Mouse (Mus musculus) hindbrain, embryonic 12.5 days (tissue): ENCODE measurements around the gene Nmu. TPM values are rescaled to one million over a fixed set of nuclear protein-coding genes. Genes with fewer than 3 reads are reported as not detected.

Experiments
- ATAC-seq: fragments of 200-750 bp; cut with Nextera tagmentation; 2 replicates; pipeline ENCODE4 v1.8.0; 2017; ENCODE audit warnings: moderate TSS enrichment; ENCODE audit not compliant: low FRiP score
- H3K27ac ChIP-seq: fragments of 300-500 bp; sonication (generic); 2 replicates; pipeline ENCODE4 v1.5.1; 2016; ENCODE audit warnings: mild to moderate bottlenecking
- H3K27me3 ChIP-seq: fragments of 300-500 bp; sonication (generic); 2 replicates; pipeline ENCODE4 v1.6.1; 2016; ENCODE audit warnings: mild to moderate bottlenecking
- H3K36me3 ChIP-seq: fragments of 300-500 bp; sonication (generic); 2 replicates; pipeline ENCODE4 v1.6.1; 2016; ENCODE audit warnings: mild to moderate bottlenecking
- H3K4me1 ChIP-seq: fragments of 300-500 bp; sonication (generic); 2 replicates; pipeline ENCODE4 v1.6.1; 2016
- H3K4me2 ChIP-seq: fragments of 300-500 bp; sonication (generic); replicated peaks from 2 replicates; pipeline ENCODE4 v1.6.1; 2016; ENCODE audit warnings: mild to moderate bottlenecking
- H3K4me3 ChIP-seq: fragments of 300-500 bp; sonication (generic); 2 replicates; pipeline ENCODE4 v1.5.1; 2016; ENCODE audit warnings: mild to moderate bottlenecking
- H3K9ac ChIP-seq: fragments of 300-500 bp; sonication (generic); 2 replicates; pipeline ENCODE4 v1.6.1; 2016; ENCODE audit warnings: mild to moderate bottlenecking, moderate library complexity
- H3K9me3 ChIP-seq: fragments of 300-500 bp; sonication (generic); replicated peaks from 2 replicates; pipeline ENCODE4 v1.6.1; 2016; ENCODE audit warnings: mild to moderate bottlenecking
- WGBS: fragments of 180-500 bp; shearing (Covaris S2); methylation state at CpG from one replicate; pipeline ENCODE4 v1.1.7; 2016; 5-methylcytosine and 5-hydroxymethylcytosine counted together
- polyA plus RNA-seq: library from polyadenylated mRNA; unstranded; fragments of >200 nt; fragmentation: Nextera tagmentation; extraction: Ambion mirVana; gene quantifications from 2 replicates; pipeline ENCODE4 v1.2.1, GENCODE M21; 2016

Nmu gene
- polyA plus RNA-seq, 1 experiment from 2014 or later: 0.27 TPM

- no peak overlapping the region for H3K27ac ChIP-seq
- 0 out of 2 replicates have a peak overlapping the region, but pooled peaks have one; percentile 1 for H3K9ac ChIP-seq
- ATAC-seq: no peak
These were observed 58.0 kb downstream of the Nmu start for GRCm38 (mm10) chr5:76305616-76306015.

DNA sequence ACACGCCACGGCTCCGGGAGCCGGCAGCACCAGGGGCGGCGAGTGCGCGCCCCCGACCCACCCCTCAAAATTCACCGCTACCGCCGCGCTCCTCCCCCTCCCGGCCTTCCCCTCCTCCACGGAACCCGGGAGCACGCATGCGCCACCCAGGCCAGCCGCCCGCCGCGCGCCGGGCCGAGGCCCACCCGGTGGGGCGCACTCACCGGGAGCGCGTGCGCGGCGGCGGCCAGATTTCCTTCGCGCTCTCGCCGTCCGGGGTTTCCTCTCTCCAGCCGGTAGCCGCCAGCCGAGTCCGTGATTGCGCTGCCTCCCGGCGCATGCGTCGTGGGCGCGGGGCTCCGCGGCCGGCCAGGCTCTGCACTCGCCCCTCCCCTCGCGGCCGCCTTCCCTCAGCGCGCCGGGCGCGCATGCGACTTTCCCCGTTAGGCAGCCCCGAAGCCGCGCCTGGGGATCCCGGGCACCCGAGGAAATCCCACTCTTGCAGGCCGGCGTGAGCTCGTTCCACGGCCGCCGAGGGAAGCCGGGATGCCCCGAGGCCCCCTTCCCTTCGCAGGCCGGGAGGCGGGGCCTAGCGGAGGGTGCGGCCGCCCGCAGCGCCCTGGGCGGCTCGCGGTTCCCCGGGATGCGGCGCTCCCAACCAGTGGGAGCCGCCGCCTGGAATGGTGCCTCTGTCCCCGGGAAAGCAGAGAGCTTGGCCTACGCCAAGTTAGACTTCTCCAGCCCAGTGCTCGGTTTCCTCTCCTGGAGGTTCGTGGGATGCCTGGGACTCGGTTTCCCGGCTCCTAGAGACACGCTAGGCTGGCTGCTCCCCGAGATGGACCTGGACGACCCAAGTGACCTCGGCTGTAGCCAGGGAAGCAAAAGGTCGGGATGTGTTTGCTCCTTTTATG is 58.9 kb downstream of the Nmu start, which contains the start of gene Clock:
Clock (minus strand) TSS at position 341 of the 890 bp plus-strand sequence.
- Histone ChIP-seq H3K27ac (peak within 1 kb of the TSS; percentile 99), H3K4me3 (peak within 1 kb of the TSS; percentile 99), H3K9ac (peak within 1 kb of the TSS; percentile 95), H3K27me3 (no peaks in the 10 kb centered on the region), H3K9me3 (no peaks in the 10 kb centered on the region), H3K4me2 (peak within 1 kb of the TSS; percentile 86), H3K36me3 (no peaks in the 10 kb centered on the region), H3K4me1 (peaks cover 19% of the 10 kb centered on the region)
- under 1% methylated on average over 80 of the region's 104 CpGs for WGBS
- peak; percentile 90 for ATAC-seq

More at GRCm38 (mm10) chr5:76305616-76306015, 58.0 kb downstream of the Nmu start:
- Histone ChIP-seq H3K4me3 (peak overlapping the region; percentile 99), H3K4me2 (peak overlapping the region; percentile 86), H3K4me1 (peaks cover 18% of the 10 kb centered on the region), H3K36me3 (no peaks in the 10 kb centered on the region), H3K27me3 (no peaks in the 10 kb centered on the region), H3K9me3 (no peaks in the 10 kb centered on the region)
- WGBS: 2% methylated on average over 8 of the region's 8 CpGs

- under 1% methylated on average over 85 of the region's 100 CpGs for WGBS
- H3K4me1 ChIP-seq: peaks cover 19% of the 10 kb centered on the region
These were observed 59.7 kb downstream of the Nmu start for GRCm38 (mm10) chr5:76303745-76304451.

GRCm38 (mm10) chr5:76303379-76303744 is 60.2 kb downstream of the Nmu start:
- no peaks in the 10 kb centered on the region for H3K27me3 ChIP-seq
- WGBS: 7% methylated on average over 11 of the region's 11 CpGs
- no peaks in the 10 kb centered on the region for H3K9me3 ChIP-seq
- H3K36me3 ChIP-seq: no peaks in the 10 kb centered on the region
- H3K4me2 ChIP-seq: peak overlapping the region; percentile 86
- H3K4me3 ChIP-seq: peak overlapping the region; percentile 99
- peaks cover 19% of the 10 kb centered on the region for H3K4me1 ChIP-seq
- ATAC-seq: no peak
- H3K27ac ChIP-seq: peak overlapping the region; percentile 99
- H3K9ac ChIP-seq: peak overlapping the region; percentile 95

More at GRCm38 (mm10) chr5:76303745-76304451, 59.7 kb downstream of the Nmu start:
- no peaks in the 10 kb centered on the region for H3K9me3 ChIP-seq
- H3K27me3 ChIP-seq: no peaks in the 10 kb centered on the region
- peak overlapping the region; percentile 95 for H3K9ac ChIP-seq
- no peaks in the 10 kb centered on the region for H3K36me3 ChIP-seq
- peak overlapping the region; percentile 99 for H3K27ac ChIP-seq
- H3K4me3 ChIP-seq: peak overlapping the region; percentile 99
- ATAC-seq: peak; percentile 88
- H3K4me2 ChIP-seq: peak overlapping the region; percentile 86

- H3K4me3 ChIP-seq: no peak overlapping the region
- H3K4me2 ChIP-seq: no peak overlapping the region
- peaks cover 19% of the 10 kb centered on the region for H3K4me1 ChIP-seq
- 90% methylated on average over 2 of the region's 2 CpGs for WGBS
- no peaks in the 10 kb centered on the region for H3K27me3 ChIP-seq
- H3K36me3 ChIP-seq: no peaks in the 10 kb centered on the region
- ATAC-seq: no peak
- H3K9ac ChIP-seq: no peak overlapping the region
- H3K9me3 ChIP-seq: no peaks in the 10 kb centered on the region
- no peak overlapping the region for H3K27ac ChIP-seq
These were observed 61.6 kb downstream of the Nmu start for GRCm38 (mm10) chr5:76302009-76302408.

- H3K9me3 ChIP-seq: no peaks in the 10 kb centered on the region
- no peaks in the 10 kb centered on the region for H3K36me3 ChIP-seq
- no peaks in the 10 kb centered on the region for H3K27me3 ChIP-seq
- no peak overlapping the region for H3K9ac ChIP-seq
- ATAC-seq: no peak
- H3K4me3 ChIP-seq: no peak overlapping the region
- WGBS: 77% methylated on average over 8 of the region's 8 CpGs
- H3K4me1 ChIP-seq: no peaks in the 10 kb centered on the region
- H3K4me2 ChIP-seq: no peak overlapping the region
- H3K27ac ChIP-seq: no peak overlapping the region
These were observed 74.3 kb downstream of the Nmu start for GRCm38 (mm10) chr5:76289234-76289691.

GRCm38 (mm10) chr5:76288256-76288655 is 75.3 kb downstream of the Nmu start:
- Histone ChIP-seq H3K4me2 (no peak overlapping the region), H3K9me3 (no peaks in the 10 kb centered on the region), H3K9ac (no peak overlapping the region), H3K27me3 (no peaks in the 10 kb centered on the region), H3K4me3 (no peak overlapping the region), H3K4me1 (no peaks in the 10 kb centered on the region), H3K36me3 (no peaks in the 10 kb centered on the region), H3K27ac (no peak overlapping the region)
- WGBS: 92% methylated on average over 3 of the region's 3 CpGs
- ATAC-seq: no peak

GRCm38 (mm10) chr5:76287062-76287461 is 76.5 kb downstream of the Nmu start:
- Histone ChIP-seq H3K36me3 (no peaks in the 10 kb centered on the region), H3K9ac (no peak overlapping the region), H3K4me2 (no peak overlapping the region), H3K27ac (no peak overlapping the region), H3K9me3 (no peaks in the 10 kb centered on the region), H3K27me3 (no peaks in the 10 kb centered on the region), H3K4me3 (no peak overlapping the region), H3K4me1 (no peaks in the 10 kb centered on the region)
- WGBS: 78% methylated on average over 5 of the region's 5 CpGs
- no peak for ATAC-seq

DNA sequence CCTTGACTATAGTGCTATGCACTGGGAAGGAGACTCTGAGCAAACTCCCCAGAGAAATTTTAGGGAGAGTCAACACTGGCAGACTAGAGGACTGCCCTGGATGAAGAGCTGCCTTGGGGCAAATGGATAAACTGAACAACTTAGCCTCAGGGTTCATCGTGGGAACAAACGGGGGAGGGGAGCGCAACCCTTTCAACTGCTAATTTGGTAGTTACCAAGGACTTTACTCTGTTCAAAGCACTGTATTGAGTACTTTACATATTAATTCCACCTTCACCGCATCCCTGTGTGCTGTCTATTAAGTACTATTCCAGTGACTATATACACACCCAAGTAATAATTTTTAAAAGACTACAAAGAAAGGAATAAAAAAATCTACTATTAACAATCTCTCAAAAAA is 77.9 kb downstream of the Nmu start:
- Histone ChIP-seq H3K9ac (no peak overlapping the region), H3K4me3 (no peak overlapping the region), H3K9me3 (no peaks in the 10 kb centered on the region), H3K36me3 (no peaks in the 10 kb centered on the region), H3K27ac (no peak overlapping the region), H3K27me3 (no peaks in the 10 kb centered on the region), H3K4me1 (no peaks in the 10 kb centered on the region), H3K4me2 (no peak overlapping the region)
- ATAC-seq: no peak
- 47% methylated on average over 4 of the region's 4 CpGs for WGBS

DNA sequence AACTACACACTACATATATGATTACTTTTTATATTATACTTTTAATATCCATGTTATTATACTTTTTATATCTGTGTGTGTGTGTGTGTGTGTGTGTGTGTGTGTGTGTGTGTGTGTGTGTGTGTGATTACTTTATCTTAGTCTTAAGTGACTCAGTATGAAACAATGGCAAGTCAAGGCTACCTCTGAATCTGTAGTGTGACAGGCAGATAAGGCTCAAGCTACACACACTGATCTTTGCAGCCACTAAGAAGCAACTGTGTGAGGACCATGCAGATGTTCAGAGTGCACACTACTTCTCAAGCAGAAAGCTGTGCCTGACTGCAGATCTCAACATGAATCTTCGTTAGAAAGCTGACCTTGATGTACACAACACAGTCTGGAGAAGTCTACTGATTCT is 79.7 kb downstream of the Nmu start:
- Histone ChIP-seq H3K4me3 (no peak overlapping the region), H3K4me1 (no peaks in the 10 kb centered on the region), H3K4me2 (no peak overlapping the region), H3K36me3 (no peaks in the 10 kb centered on the region), H3K9me3 (no peaks in the 10 kb centered on the region), H3K27ac (no peak overlapping the region), H3K27me3 (no peaks in the 10 kb centered on the region), H3K9ac (no peak overlapping the region)
- no peak for ATAC-seq
- WGBS: 81% methylated on average over 1 of the region's 1 CpGs
